Mouse (Mus musculus): ENCODE results near the gene Zfp202.
"Not testable (repeated sequence)": the region's sequence is repeated elsewhere in the genome, so short reads cannot be mapped to it uniquely, and the experiment has no call there.

The Zfp202 gene

GRCm38 (mm10) chr9:40192098-40193038, at the start of gene Zfp202:
Gene Zfp202, plus strand, starts transcription at chr9:40192316.
- DNase-seq (ENCODE audit: low spot score in 2 of 2): peak; percentile 79 to 81

GRCm38 (mm10) chr9:40155118-40155644, 36.9 kb upstream of the Zfp202 start:
- no peak for DNase-seq (ENCODE audit: low spot score in 2 of 2)

GRCm38 (mm10) chr9:40166446-40166845, 25.7 kb upstream of the Zfp202 start:
- DNase-seq (ENCODE audit: low spot score in 2 of 2): no peak

- no peak for DNase-seq (ENCODE audit: low spot score in 2 of 2)
Observed at GRCm38 (mm10) chr9:40177017-40177416, 15.1 kb upstream of the Zfp202 start.

GRCm38 (mm10) chr9:40180620-40181019, 11.5 kb upstream of the Zfp202 start, which contains the start of gene Olfr986:
Gene Olfr986, plus strand, starts transcription at chr9:40180920.
- DNase-seq (ENCODE audit: low spot score in 2 of 2): no peak

GRCm38 (mm10) chr9:40185166-40185565, 7.0 kb upstream of the Zfp202 start:
- not testable (repeated sequence) for DNase-seq (ENCODE audit: low spot score in 2 of 2)

GRCm38 (mm10) chr9:40191086-40191876, 835 bp upstream of the Zfp202 start:
- no peak for DNase-seq (ENCODE audit: low spot score in 2 of 2)

GRCm38 (mm10) chr9:40195981-40196380, 3.9 kb downstream of the Zfp202 start:
- DNase-seq (ENCODE audit: low spot score in 2 of 2): no peak

GRCm38 (mm10) chr9:40206546-40206950, 14.4 kb downstream of the Zfp202 start:
- DNase-seq (ENCODE audit: low spot score in 2 of 2): no peak

- DNase-seq (ENCODE audit: low spot score in 2 of 2): no peak
Observed at GRCm38 (mm10) chr9:40210744-40211143, 18.6 kb downstream of the Zfp202 start.

- DNase-seq (ENCODE audit: low spot score in 2 of 2): no peak
Observed at GRCm38 (mm10) chr9:40214058-40214457, 21.9 kb downstream of the Zfp202 start.

GRCm38 (mm10) chr9:40216651-40217050, 24.5 kb downstream of the Zfp202 start:
- no peak for DNase-seq (ENCODE audit: low spot score in 2 of 2)

- DNase-seq (ENCODE audit: low spot score in 2 of 2): no peak
Observed at GRCm38 (mm10) chr9:40224289-40224688, 32.2 kb downstream of the Zfp202 start.

GRCm38 (mm10) chr9:40227874-40228789, 36.0 kb downstream of the Zfp202 start:
- peak in 1 of 2 experiments; percentile 32 for DNase-seq (ENCODE audit: low spot score in 2 of 2)

- no peak for DNase-seq (ENCODE audit: low spot score in 2 of 2)
Observed at GRCm38 (mm10) chr9:40228804-40229331, 36.8 kb downstream of the Zfp202 start.

- DNase-seq (ENCODE audit: low spot score in 2 of 2): no peak
Observed at GRCm38 (mm10) chr9:40229479-40229878, 37.4 kb downstream of the Zfp202 start.

GRCm38 (mm10) chr9:40231019-40231418, 38.9 kb downstream of the Zfp202 start:
- DNase-seq (ENCODE audit: low spot score in 2 of 2): no peak

- no peak for DNase-seq (ENCODE audit: low spot score in 2 of 2)
Observed at GRCm38 (mm10) chr9:40234233-40235072, 42.3 kb downstream of the Zfp202 start.

GRCm38 (mm10) chr9:40235220-40235619, 43.1 kb downstream of the Zfp202 start:
- no peak for DNase-seq (ENCODE audit: low spot score in 2 of 2)

GRCm38 (mm10) chr9:40239749-40240148, 47.6 kb downstream of the Zfp202 start:
- no peak for DNase-seq (ENCODE audit: low spot score in 2 of 2)

All from frontal cortex, postnatal 14 days (tissue).